Mouse (Mus musculus) 3134 (cell line): Measurements from ENCODE around the gene Arpc5.
"Not testable (repeated sequence)": the region's sequence is repeated elsewhere in the genome, so short reads cannot be mapped to it uniquely, and the experiment has no call there.

Experiments
- DNase-seq: peaks from one replicate; pipeline ENCODE4 v3.0.0-alpha.2; 2011; ENCODE audit warnings: low spot score; ENCODE audit not compliant: insufficient read length; ENCODE audit errors: extremely low read depth

Arpc5 gene

DNA sequence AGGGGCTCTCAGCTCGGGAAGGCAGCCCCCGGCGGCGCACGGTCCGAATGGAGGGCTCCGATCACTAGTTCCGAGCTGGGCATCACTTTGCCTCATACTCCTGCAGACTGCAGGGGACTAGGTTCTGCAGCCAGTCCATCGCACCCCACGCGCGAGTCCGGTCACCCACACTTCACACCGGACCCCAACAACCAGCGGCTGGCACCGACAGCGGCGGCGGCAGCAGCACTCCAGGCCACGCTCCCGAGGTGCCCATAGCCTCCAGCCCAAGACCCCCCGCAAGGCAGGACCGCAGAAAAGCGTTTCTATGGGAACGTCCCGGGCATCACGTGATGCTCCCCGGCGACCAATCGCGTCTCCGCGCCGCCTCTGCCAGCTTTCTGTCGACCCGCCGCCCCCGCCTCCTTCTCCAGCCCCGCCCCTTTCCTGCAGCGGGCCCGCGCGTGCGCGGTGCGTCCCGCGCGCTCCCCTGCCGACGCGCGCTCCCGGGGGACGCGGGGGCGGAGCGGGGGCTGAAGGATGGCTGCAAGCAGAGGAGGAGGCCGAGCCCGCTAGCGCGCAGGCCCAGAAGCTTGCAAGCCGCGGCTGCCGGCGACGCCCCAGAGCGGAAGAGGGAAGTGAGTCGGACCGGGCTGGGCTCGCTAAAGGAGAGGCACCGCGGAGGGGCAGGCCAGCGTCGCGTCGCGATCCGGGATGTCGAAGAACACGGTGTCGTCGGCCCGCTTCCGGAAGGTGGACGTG is at the start of gene Arpc5, which contains the start of gene Rgl1:
Gene Arpc5, plus strand, starts transcription at position 511 of the 741 bp plus-strand sequence.
Gene Rgl1, minus strand, starts transcription at position 320 of the 741 bp plus-strand sequence.
- peak; percentile 97 for DNase-seq

DNA sequence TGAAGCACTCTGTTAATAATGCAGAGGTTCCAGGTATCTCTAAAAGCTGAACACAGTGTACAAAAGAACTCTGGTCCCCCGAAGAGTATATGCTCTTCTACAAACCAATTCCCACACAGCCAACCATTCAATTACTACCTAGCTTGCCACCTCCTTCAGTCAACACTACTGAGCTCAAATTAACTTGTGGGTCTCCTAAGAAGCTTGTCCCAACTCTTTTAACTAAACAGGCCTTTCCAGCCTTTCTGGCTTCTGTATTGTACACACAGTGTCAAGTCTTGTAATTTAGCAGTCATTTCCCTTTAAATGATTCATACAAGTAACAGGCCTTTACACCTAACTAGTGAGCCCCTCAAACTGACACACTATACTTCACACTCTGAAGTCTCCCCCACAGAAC is 49.0 kb upstream of the Arpc5 start:
- DNase-seq, result no peak

DNA sequence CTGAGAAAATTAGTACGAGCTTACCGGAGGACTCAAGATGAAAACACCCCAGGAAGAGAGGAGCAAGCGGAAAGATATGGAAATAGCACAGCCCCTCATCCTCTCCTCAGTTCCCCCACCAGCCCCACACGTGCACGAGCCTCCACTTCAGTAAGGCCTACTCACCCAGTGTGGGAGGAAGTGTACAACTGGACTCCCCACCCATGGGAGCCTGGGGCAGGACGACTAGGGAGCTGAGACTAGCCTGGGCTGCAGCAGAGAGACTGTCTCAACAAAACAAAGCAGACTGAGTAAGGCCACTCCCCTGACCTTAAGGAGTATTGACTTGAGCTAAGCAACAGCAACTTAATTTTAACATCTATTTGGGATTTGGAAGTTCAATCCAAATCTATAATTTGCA is 48.1 kb upstream of the Arpc5 start:
- DNase-seq, result no peak

DNA sequence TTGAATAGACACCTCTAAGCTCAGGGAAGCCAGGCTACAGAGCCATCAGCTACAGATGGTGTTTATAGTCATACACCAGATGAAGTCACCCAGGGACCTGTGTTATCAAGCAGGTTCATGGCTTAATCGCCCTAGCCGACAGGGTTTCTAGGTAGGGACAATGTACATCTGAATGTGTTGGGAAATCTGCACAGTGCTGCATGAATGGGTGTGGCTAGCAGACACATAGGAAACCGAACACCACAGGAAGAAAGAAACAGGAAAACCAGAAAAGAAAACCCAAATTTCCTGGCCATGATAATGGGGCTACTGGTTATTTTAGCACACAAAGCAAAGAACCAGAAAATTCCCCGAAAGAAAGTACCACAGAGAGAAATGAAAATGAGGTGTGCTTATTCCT is 45.4 kb upstream of the Arpc5 start:
- no peak for DNase-seq

DNA sequence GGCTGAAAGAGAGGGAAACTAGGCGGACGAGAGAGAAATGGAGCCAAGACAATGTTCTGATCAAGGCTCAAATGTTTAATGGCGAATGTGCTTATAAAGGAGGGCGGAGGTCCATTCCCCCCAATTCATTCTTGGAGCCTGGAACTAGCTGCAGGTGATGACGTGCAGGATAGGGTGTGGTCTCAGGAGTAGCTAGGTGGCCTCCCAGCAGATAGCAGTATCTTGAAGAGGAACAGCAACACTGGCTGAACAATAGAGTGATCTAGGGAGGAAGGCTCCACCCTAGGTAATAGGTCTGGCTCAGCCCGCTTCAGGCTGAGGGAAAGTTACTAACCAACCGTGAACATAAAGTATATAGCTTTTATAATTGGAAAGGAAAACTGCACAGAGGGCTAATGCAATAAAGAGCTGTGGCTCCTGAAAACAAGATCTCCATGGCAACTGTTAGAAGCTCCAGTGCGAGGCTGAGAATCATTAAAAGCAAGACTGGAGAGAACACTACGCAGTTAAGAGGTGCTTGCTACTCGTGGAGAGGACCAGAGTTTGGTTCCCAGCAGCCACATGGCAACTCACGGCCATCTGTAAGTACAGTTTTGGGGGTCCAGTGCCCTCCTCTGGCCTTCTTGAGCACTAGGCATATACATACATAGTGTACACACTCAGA is 44.7 kb upstream of the Arpc5 start:
- DNase-seq, result no peak

DNA sequence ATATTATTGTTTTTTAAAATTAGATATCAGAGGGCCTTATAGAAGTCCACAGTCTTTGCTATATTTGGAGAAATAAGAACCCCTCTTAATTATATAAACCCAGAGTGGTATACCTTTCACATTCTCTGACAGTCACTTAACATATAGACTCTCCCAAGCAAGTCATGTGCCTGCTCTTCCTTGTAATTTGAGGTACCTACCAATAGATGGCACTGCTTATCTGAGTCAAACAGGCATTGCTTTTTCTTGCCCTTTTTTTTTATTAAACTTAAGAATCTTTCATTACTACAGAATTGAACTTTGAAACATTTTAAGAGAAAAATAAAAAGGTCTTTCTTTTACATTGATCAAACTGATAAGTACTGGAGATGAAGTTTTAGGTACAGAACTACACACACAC is 42.1 kb upstream of the Arpc5 start:
- peak; percentile 22 for DNase-seq

DNA sequence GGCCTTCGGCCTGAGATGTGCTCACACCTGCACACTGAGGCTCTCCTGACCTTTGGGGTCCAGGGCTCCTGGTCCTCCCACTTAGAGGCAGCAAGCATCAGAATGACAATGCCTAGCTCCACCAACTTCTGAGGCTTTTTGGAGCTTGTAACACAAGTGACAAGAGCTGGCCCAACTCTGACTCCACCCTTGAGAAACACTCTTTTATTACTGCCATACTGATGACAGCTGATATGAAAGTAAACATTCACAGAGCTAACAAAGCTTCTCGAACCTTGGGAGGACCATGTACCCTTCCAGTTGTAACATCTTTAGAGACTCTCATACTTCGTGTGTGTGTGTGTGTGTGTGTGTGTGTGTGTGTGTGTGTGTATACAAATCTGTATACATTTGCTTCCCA is 40.2 kb upstream of the Arpc5 start:
- DNase-seq, result no peak

DNA sequence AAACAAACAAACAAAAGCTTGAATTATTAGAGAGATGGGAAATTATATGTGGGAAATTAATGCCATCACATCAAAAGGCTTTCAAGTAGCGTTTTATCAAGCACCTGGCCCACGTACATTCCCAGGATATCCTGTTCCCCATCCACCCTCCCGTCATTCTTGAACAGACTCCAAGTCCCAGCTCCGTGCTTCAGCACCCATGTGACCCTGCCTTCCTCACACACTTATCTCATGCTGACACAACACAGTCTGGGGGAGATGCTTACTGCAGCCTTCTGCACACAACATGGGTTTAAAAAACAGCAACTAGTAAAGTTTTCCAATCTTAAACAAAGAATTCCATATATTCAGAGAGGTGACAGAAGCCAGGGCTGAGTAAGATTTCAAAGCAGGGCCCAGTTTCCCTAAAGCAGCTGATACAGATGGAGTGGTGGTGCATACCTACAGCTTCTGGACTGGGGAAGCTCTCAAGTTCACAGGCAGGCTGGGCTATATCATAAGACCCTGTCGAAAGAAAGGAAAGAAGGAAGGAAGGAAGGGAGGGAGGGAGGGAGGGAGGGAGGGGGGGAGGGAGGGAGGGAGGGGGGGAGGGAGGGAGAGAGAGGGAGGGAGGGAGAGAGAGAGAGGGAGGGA is 38.6 kb upstream of the Arpc5 start:
- DNase-seq, result no peak

DNA sequence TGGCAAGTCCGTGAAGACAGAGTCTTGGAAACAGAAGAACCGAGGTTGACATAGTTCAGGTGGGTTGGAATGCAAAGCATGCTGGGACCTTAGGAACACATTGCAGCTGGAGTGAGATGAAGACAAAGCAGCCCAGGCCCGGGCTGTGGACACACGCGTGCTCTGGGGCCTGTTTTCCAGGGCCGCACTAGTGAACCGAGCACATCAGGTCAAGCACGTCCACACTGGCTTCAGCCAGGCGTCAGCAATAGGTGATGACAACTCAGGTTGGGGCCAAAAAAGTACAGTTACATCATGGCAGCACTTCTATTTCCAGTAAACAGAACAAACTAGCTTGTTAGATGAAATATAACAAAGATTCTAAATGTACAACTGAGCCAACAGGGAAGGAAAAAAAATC is 27.5 kb upstream of the Arpc5 start:
- no peak for DNase-seq

DNA sequence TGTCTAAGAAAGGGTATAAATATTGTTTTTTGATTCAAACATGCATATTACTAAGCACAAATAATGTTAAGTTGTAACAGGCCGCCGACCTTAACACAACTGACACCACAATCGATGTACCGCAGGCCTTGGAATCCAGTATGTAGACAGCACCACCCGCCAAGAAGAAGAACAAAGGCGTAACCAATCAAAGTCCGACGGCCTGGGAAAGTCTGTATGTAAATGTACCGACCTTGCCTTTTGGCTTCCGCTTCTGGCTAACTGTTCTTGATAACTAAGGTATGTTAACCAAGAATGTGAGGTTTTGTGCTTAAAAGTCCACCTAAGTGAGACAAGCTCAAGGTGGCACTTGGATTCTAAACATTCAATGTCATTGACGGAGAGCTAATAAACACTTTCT is 27.0 kb upstream of the Arpc5 start:
- no peak for DNase-seq

DNA sequence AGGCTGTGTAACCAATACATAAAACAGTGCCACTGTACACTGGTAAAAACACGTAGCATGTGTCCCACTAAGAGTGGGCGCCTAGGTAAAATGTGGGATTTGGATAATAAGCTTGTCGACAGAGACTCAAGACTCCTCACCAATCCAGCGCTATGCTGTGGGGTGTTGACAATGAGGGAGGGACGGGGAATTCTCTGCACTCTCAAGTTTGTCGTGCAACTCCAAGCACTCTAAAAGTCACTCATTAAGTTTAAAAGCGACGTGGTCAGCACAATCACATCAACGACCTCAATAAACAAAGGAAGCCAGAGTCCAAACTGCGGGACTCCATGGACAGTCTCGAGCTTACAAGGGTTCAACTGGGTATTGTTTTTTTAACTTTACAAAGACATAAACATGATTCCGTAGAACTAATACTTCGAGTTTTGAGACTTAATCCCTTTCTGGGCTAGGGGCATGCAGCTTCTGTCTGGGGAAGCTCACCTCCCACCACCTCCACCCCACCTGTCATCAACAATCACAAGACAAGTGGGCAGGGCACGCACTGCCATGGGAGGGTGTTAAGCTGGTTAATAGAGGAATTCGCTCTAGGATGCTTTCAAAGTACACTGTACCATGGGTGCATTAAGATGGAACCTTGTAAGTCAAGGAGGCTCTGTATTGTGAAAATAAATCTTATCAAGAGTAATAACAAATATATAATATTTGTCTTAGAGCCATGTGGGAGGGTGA is 23.1 kb upstream of the Arpc5 start:
- no peak for DNase-seq

DNA sequence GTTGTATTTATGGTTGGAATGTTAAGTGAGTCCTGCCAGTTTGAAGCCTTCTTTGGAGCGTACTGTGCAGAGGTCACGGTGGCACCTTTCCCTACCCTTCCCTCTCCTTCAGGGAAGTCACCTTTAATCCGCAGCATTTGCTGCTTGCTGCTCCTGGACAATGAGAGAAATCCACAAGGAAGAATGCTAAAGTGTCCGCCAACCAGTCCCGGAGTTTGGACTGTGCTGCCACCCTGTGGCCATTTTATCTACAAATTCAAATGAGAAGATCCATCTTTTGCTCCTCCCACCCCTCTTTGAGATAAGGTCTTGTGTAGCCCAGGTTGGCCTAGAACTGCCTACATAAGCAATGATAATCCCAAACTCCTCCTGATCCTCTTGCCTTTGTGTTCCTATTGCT is 19.9 kb upstream of the Arpc5 start:
- peak; percentile 29 for DNase-seq

DNA sequence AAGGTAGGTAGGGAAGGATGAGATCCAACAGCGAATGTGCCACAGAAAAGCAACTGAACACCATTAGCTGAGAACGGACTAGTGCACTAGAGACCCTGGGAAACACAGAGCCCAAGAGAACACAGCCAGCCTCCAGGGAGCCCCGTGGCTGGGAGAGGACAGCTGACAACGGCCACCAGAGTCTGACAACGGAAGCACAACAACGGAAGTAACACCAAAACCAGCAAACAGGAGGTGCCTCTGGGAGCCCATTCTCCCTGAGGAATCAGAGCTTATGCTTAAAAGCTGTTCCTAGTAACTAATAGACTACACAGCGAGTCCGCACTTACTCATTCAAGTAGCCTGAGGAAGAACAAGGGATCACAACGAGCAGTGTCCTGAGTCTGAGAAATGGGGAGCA is 17.1 kb upstream of the Arpc5 start:
- DNase-seq, result no peak

DNA sequence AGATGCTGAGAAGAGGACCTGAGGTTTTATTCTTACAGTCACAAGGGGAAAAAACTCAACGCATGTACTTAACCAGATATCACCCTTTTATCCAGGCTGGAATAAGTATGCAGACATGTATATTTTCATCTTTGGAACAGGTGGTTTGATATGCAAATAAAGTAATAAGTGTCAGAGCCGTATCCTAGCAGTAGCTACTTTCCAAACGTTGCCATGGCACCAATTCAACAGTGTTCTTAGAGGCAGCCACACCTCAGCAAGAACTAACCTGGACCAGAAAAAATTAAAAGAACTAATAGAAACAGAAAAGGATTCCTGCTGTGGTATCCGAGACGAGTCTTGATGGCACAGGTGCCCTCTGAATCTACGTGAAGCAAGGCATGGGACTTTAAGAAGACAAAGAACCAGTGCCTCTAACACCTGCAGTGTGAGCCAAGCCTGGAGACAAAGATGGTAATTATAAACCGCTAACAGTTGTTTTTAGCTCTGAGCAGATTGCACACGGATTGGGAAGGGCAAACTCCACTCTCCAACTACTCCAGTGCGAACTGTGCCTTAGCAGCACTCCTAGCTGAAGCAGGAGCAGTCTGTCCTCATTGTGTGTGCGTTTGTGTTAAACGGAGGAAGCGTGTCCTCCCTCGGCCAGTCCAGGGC is 15.9 kb upstream of the Arpc5 start, which contains the start of gene Apobec4:
Gene Apobec4, plus strand, starts transcription at position 240 of the 654 bp plus-strand sequence.
- no peak for DNase-seq

DNA sequence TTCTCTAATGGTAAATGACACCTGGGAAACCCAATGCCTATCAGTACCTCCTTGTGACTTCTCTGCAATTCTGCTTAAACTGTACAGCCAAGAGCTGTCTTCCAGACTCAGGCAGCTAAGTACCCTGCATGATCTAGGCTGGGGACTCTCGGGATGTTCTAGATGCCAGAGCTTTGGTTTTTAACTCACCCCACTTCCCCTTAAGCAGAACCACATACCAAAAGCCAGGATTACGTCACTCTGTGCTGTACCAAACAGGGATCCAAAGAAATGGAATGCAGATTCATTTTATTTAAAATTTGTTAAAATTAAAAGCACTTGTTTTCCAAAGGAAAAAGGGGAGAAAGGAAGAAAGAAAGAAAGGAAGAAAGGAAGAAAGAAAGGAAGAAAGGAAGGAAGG is 4.6 kb upstream of the Arpc5 start:
- no peak for DNase-seq

DNA sequence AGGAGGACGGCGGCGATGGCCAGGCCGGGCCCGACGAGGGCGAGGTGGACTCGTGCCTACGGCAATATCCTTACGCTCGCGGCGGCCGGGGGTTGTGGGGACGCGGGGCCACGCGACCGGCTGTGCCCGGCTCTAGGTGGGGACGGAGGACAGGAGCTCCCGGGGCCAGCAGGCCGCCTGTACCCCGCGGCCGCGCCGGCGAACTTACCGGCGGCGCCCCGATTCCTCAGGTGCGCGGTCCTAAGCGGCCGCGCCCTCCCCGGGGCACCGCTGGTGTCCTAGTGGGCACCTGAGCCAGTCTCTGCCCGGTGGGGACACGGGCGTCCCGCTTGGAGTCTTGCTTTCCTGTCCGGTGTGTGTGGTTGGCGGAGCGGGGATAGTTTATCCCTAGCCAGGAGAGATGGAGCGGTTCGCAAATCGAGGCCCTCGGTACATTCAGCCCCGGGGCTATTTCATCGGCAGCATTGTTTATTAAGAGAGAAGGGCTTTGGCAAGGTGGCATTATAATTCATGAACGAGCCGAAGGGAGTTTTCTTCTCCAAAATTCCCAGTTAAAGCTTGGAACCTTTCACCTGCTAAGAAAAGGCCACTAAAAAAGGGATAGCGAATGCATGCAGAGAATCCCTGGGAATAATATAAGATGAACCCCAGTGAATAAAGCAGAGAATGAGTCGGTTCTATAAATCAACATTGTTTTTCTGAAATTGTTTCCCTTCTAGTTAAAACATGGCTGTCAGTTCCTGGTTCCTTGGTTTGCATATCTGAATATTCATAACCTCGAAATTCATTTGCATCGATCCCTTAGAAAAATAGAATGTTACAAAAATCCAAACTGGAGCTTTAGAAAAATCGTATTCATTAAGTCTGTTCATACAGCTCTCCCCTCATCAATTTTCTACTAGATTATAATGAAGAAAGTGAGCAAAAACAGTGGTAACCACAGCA is 734 bp downstream of the Arpc5 start:
- DNase-seq, result no peak

DNA sequence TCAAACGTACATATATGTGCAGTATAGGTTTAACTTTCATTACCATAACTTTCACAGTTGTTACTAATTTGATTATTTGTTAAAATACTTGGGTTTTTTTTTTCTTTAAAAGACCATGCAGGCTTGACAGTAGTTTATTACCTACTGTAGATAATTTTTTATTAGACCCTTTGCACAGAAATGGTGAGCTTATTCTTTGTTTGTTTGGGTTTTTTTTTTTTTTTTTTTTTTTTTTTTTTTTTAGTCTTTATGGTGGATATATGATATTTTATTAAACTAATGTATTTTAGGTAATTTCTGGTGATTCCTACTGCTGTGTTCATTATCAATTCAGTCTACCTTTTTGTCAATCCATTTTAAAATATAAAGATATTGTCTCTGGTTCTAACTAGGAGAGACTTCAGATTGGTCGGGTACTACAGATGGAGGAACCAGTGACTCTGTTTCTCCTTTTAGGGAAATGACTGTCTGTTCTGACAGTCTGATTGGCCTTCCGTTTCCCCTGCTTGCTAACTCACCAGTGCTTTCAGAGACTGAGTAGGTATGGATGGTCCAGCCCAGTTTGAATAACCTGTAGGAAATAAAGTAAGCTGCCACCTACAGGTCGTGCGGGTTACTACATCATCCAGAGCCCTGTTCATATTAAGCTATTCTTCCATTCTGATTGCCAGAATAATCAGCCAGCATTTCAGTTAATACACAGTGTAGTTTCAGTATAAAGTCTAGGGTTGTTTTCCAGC is 1.6 kb downstream of the Arpc5 start:
- DNase-seq, result peak; percentile 62

DNA sequence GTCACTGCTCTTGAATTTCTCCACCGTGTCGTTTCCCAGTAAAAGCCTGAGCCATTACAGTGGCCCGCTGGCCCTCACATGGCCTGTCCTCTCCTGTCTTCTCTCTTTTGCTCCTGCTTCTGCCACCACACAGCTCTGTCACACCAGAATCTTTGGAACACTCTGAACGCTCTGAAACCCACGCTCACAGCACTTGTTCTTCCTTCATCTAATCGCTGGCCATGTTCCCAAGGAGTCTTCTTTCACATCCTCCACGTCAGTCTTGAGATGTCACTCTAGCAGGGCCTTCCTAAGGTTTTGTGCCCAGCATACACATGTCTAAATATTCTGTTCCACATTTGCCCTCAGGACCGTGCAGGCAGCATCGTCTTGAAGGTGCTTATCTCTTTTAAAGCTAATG is 4.7 kb downstream of the Arpc5 start:
- no peak for DNase-seq

DNA sequence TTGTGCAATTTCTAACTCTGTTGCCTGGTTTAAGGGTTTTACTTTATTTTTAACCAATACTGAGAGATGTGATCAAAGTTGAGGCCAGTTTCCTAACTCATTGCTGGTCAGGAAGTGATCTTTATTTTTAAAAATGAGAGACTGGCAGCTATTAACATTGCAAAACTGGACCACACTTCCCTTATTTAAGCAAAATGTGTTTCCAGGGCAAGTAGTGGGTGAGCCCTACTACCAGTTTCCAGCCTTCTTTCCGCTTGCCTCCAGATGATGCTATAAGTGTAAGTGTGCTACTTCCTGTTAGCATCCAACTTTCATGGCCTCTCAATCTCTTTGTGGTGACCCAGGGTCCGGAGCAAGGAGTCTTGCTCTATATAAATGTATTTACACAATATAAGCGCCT is 8.3 kb downstream of the Arpc5 start:
- not testable (repeated sequence) for DNase-seq
